Mouse (Mus musculus) ES-E14 (cell line): ENCODE results near the gene Enah. TPM values are rescaled to one million over a fixed set of nuclear protein-coding genes. Genes with fewer than 3 reads are reported as not detected.

Experiments used
- DNase-seq: peaks from one replicate; pipeline ENCODE4 v3.0.0-alpha.2; 2013; ENCODE audit warnings: low read depth, low spot score
- H3K27ac ChIP-seq: 2 replicates; pipeline ENCODE4 v1.5.1; 2012; ENCODE audit warnings: low read depth, mild to moderate bottlenecking, low read length, moderate library complexity, mixed read lengths; ENCODE audit not compliant: poor library complexity, insufficient read depth, severe bottlenecking
- H3K36me3 ChIP-seq: 2 replicates; pipeline ENCODE4 v1.6.1; 2012; ENCODE audit warnings: mild to moderate bottlenecking, low read length, moderate library complexity, mixed read lengths; ENCODE audit not compliant: control insufficient read depth, poor library complexity, insufficient read depth, severe bottlenecking
- H3K4me1 ChIP-seq, 2 experiments: fragments of 150-350 bp in 1 of 2; sonication (generic) in 1 of 2; 2 replicates each; pipeline ENCODE4 v1.6.1; 2012; ENCODE audit warnings: low read length in 2 of 2, mild to moderate bottlenecking in 1 of 2, mixed read lengths in 1 of 2; ENCODE audit not compliant: control insufficient read depth in 2 of 2, insufficient read depth in 2 of 2, poor library complexity in 1 of 2
- H3K4me3 ChIP-seq, 2 experiments: fragments of 150-350 bp in 1 of 2; sonication (generic) in 1 of 2; 2 replicates each; pipeline ENCODE4 v1.5.1; 2012; ENCODE audit warnings: low read length in 2 of 2, low read depth in 1 of 2, mild to moderate bottlenecking in 1 of 2, mixed read lengths in 1 of 2; ENCODE audit not compliant: insufficient read depth in 1 of 2, poor library complexity in 1 of 2, severe bottlenecking in 1 of 2
- H3K9ac ChIP-seq: 2 replicates; pipeline ENCODE4 v1.6.1; 2012; ENCODE audit warnings: low read depth, mild to moderate bottlenecking, low read length, mixed read lengths; ENCODE audit not compliant: poor library complexity, insufficient read depth, severe bottlenecking
- H3K9me3 ChIP-seq: fragments of 150-350 bp; sonication (generic); 2 replicates; pipeline ENCODE4 v1.6.1; 2012; ENCODE audit warnings: low read depth, mild to moderate bottlenecking, low read length; ENCODE audit not compliant: control insufficient read depth, insufficient read depth
- CHD2 ChIP-seq: IDR thresholded peaks from 2 replicates; pipeline ENCODE4 v1.6.1; 2014; ENCODE audit warnings: mild to moderate bottlenecking, low read depth, low read length, inconsistent platforms
- HCFC1 ChIP-seq: IDR thresholded peaks from 2 replicates; pipeline ENCODE4 v1.6.1; 2012; ENCODE audit warnings: low read length, inconsistent platforms, borderline replicate concordance; ENCODE audit not compliant: insufficient read depth
- MAFK ChIP-seq: IDR thresholded peaks from 2 replicates; pipeline ENCODE4 v1.6.1; 2014; ENCODE audit warnings: mild to moderate bottlenecking, low read depth, low read length, inconsistent platforms; ENCODE audit not compliant: insufficient read depth
- ZC3H11A ChIP-seq: IDR thresholded peaks from 2 replicates; pipeline ENCODE4 v1.6.1; 2012; ENCODE audit warnings: low read depth, mild to moderate bottlenecking, inconsistent platforms, low read length, borderline replicate concordance
- ZNF384 ChIP-seq: IDR thresholded peaks from 2 replicates; pipeline ENCODE4 v1.6.1; 2012; ENCODE audit warnings: low read depth, low read length, inconsistent platforms
- in situ Hi-C, 2 experiments: fragments of 600-800 bp; cut with MboI; formaldehyde crosslinking; loops; one replicate each; pipeline ENCODE4 v1.15.1; 2025; ENCODE audit warnings: low sequenced_read_pairs in 2 of 2, inconsistent platforms in 1 of 2; ENCODE audit not compliant: unreplicated experiment in 2 of 2
- total RNA-seq: library from RNA; depleted of rRNA; stranded (reverse); fragments of 300-350 nt; gene quantifications from 2 replicates; pipeline ENCODE4 v1.2.3, GENCODE M21; 2012

Gene Enah
- total RNA-seq, 1 experiment: 331 TPM

- Histone ChIP-seq H3K4me1 (peaks cover 2 to 11% of the 10 kb centered on the region in 2 experiments; a peak in 3 of 4 replicates), H3K9ac (no peak overlapping the region), H3K4me3 (no peak overlapping the region), H3K9me3 (no peaks in the 10 kb centered on the region), H3K27ac (no peak overlapping the region), H3K36me3 (no peaks in the 10 kb centered on the region)
- DNase-seq: no peak
- in situ Hi-C loops: no loop called here
- no peak for TF ChIP-seq HCFC1
- no peak for TF ChIP-seq ZC3H11A
- no peak for TF ChIP-seq CHD2
- TF ChIP-seq ZNF384: no peak
- no peak for TF ChIP-seq MAFK
These were observed 43.0 kb upstream of the Enah start for GRCm38 (mm10) chr1:182062801-182063200.

- no peak for DNase-seq
- in situ Hi-C loops: no loop called here
- TF ChIP-seq ZC3H11A: no peak
- TF ChIP-seq HCFC1: no peak
- TF ChIP-seq MAFK: no peak
- TF ChIP-seq ZNF384: no peak
- TF ChIP-seq CHD2: no peak
- Histone ChIP-seq H3K4me1 (peaks cover 2 to 12% of the 10 kb centered on the region in 2 experiments; a peak in 2 of 4 replicates), H3K27ac (no peak overlapping the region), H3K9me3 (no peaks in the 10 kb centered on the region), H3K4me3 (no peak overlapping the region), H3K9ac (no peak overlapping the region), H3K36me3 (no peaks in the 10 kb centered on the region)
These were observed 41.4 kb upstream of the Enah start for GRCm38 (mm10) chr1:182061203-182061602.

- TF ChIP-seq HCFC1 (no peak), MAFK (peak; percentile 35; the same call in 1 of the 2 replicates), CHD2 (no peak), ZNF384 (no peak), ZC3H11A (no peak)
- Histone ChIP-seq H3K36me3 (no peaks in the 10 kb centered on the region), H3K9ac (no peak overlapping the region), H3K27ac (no peak overlapping the region), H3K4me1 (peaks cover 2 to 9% of the 10 kb centered on the region in 2 experiments; a peak in 3 of 4 replicates), H3K9me3 (no peaks in the 10 kb centered on the region), H3K4me3 (no peak overlapping the region)
- no peak for DNase-seq
- in situ Hi-C loops: no loop called here
These were observed 40.0 kb upstream of the Enah start for GRCm38 (mm10) chr1:182059806-182060205.

GRCm38 (mm10) chr1:182057998-182058397, 38.2 kb upstream of the Enah start:
- H3K36me3 ChIP-seq: no peaks in the 10 kb centered on the region
- in situ Hi-C loops: no loop called here
- no peak for DNase-seq
- no peak overlapping the region for H3K4me3 ChIP-seq
- no peak overlapping the region for H3K27ac ChIP-seq
- no peaks in the 10 kb centered on the region for H3K9me3 ChIP-seq
- H3K4me1 ChIP-seq: peaks cover 2 to 12% of the 10 kb centered on the region in 2 experiments; a peak in 3 of 4 replicates
- H3K9ac ChIP-seq: no peak overlapping the region
- TF ChIP-seq CHD2 (no peak), HCFC1 (no peak), MAFK (no peak), ZNF384 (no peak), ZC3H11A (no peak)

GRCm38 (mm10) chr1:182055122-182055521, 35.3 kb upstream of the Enah start:
- Histone ChIP-seq H3K9ac (peak overlapping the region; percentile 51; the same call in 1 of the 2 replicates), H3K27ac (peak overlapping the region; percentile 85), H3K36me3 (no peaks in the 10 kb centered on the region), H3K4me1 (peaks cover 3 to 20% of the 10 kb centered on the region in 2 experiments), H3K4me3 (peak overlapping the region; percentile 24 to 42; a peak in 3 of 4 replicates), H3K9me3 (no peaks in the 10 kb centered on the region)
- in situ Hi-C loops: no loop called here
- TF ChIP-seq HCFC1 (no peak), ZNF384 (no peak), ZC3H11A (0 out of 2 replicates have a peak, but pooled peaks have one; percentile 27), CHD2 (no peak)
- DNase-seq: no peak
